Mouse (Mus musculus) heart, postnatal 0 days (tissue): ENCODE results near the gene Psmc2. TPM values are rescaled to one million over a fixed set of nuclear protein-coding genes. Genes with fewer than 3 reads are reported as not detected.

Experiments used
- ATAC-seq: fragments of 200-750 bp; cut with Nextera tagmentation; 2 replicates; pipeline ENCODE4 v1.8.0; 2017; ENCODE audit warnings: low read depth, moderate number of reproducible peaks, moderate library complexity; ENCODE audit not compliant: insufficient read depth
- DNase-seq: peaks from one replicate; pipeline ENCODE4 v3.0.0-alpha.2; 2016; ENCODE audit warnings: low spot score
- H3K27ac ChIP-seq: fragments of 300-500 bp; sonication (generic); 2 replicates; pipeline ENCODE4 v1.5.1; 2014; ENCODE audit warnings: low read depth, mild to moderate bottlenecking
- H3K27me3 ChIP-seq: fragments of 300-500 bp; sonication (generic); 2 replicates; pipeline ENCODE4 v1.6.1; 2014; ENCODE audit warnings: low read length, mixed read lengths; ENCODE audit not compliant: control insufficient read depth, insufficient read depth
- H3K36me3 ChIP-seq: fragments of 300-500 bp; sonication (generic); replicated peaks from 2 replicates; pipeline ENCODE4 v1.6.1; 2014; ENCODE audit warnings: low read length, mixed read lengths; ENCODE audit not compliant: control insufficient read depth, insufficient read depth
- H3K4me1 ChIP-seq: fragments of 300-500 bp; sonication (generic); 2 replicates; pipeline ENCODE4 v1.6.1; 2014; ENCODE audit warnings: antibody characterized with exemption; ENCODE audit not compliant: control insufficient read depth, insufficient read depth
- H3K4me2 ChIP-seq: fragments of 300-500 bp; sonication (generic); 2 replicates; pipeline ENCODE4 v1.6.1; 2014; ENCODE audit warnings: low read depth, mild to moderate bottlenecking, low read length, moderate library complexity
- H3K4me3 ChIP-seq: fragments of 300-500 bp; sonication (generic); 2 replicates; pipeline ENCODE4 v1.5.1; 2014; ENCODE audit warnings: low read depth, low read length
- H3K9ac ChIP-seq: fragments of 300-500 bp; sonication (generic); replicated peaks from 2 replicates; pipeline ENCODE4 v1.6.1; 2014; ENCODE audit warnings: low read depth, low read length, mixed read lengths
- H3K9me3 ChIP-seq: fragments of 300-500 bp; sonication (generic); replicated peaks from 2 replicates; pipeline ENCODE4 v1.6.1; 2016; ENCODE audit warnings: low read length; ENCODE audit not compliant: control insufficient read depth
- CTCF ChIP-seq: IDR thresholded peaks from 2 replicates; pipeline ENCODE4 v1.5.1; 2016; ENCODE audit warnings: antibody characterized with exemption, control low read depth, low read depth
- EP300 ChIP-seq: IDR thresholded peaks from 2 replicates; pipeline ENCODE4 v1.6.1; 2016; ENCODE audit warnings: antibody characterized with exemption, low read depth
- WGBS: fragments of 180-500 bp; shearing (Covaris S2); extraction: QIAGEN DNeasy Blood & Tissue Kit; methylation state at CpG from one replicate; pipeline ENCODE4 v1.1.7; 2014; 5-methylcytosine and 5-hydroxymethylcytosine counted together
- polyA plus RNA-seq: library from polyadenylated mRNA; unstranded; fragments of >200 nt; fragmentation: Nextera tagmentation; extraction: Ambion mirVana; gene quantifications from 2 replicates; pipeline ENCODE4 v1.2.1, GENCODE M21; 2015
- total RNA-seq: library from RNA; depleted of rRNA; stranded (reverse); fragments of >200 nt; gene quantifications from 2 replicates; pipeline ENCODE4 v1.2.3, GENCODE M21; 2014; ENCODE audit warnings: low replicate concordance; rRNA removed

The Psmc2 gene
- total and polyA plus RNA-seq, 2 experiments from 2014 or later = 32.7 to 152 TPM

DNA sequence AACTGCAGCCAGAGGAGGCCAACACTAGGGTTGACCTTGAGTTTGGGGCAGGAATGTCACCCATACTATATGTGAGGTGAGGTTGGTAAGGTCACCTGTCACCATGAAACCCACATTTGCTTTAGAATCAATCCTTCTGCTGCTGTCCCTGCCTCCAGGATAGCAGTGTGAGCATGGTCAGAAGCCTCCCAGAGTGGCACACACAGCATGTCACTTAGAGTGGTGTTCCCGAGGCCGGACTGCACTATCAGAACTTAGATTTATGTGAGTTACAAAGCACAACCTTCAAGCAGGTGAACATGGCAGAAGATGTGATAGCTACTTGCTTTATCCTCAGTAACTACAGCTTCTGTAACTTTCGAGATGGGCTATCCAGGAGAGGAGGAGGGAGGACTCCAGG, 46.7 kb downstream of the Psmc2 start:
- DNase-seq = no peak
- H3K9ac ChIP-seq = no peak overlapping the region
- TF ChIP-seq CTCF (no peak), EP300 (no peak)
- ATAC-seq = no peak
- WGBS = 54% methylated on average over 3 of the region's 3 CpGs
- H3K4me1 ChIP-seq = no peaks in the 10 kb centered on the region
- no peak overlapping the region for H3K4me3 ChIP-seq
- H3K9me3 ChIP-seq = no peaks in the 10 kb centered on the region
- no peaks in the 10 kb centered on the region for H3K36me3 ChIP-seq
- H3K27me3 ChIP-seq = no peaks in the 10 kb centered on the region
- H3K4me2 ChIP-seq = no peak overlapping the region
- H3K27ac ChIP-seq = no peak overlapping the region

DNA sequence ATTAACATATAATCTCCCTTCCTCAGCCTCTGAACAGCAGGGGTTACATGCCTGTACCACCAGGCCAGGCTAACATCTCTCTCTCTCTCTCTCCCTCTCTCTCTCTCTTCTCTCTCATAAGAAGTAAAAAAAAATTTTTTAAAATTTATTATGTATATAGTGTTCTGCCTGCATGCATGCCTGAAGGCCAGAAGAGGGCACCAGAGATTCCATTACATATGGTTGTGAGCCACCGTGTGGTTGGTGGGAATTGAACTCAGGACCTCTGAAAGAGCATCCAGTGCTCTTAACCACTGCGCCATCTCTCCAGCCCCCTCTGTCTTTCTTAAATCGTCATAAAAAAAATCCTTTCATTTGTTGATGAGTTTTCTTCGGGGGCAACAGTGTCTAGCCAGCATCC, 59.6 kb downstream of the Psmc2 start:
- Histone ChIP-seq H3K4me2 (no peak overlapping the region), H3K36me3 (no peaks in the 10 kb centered on the region), H3K9me3 (no peaks in the 10 kb centered on the region), H3K4me1 (no peaks in the 10 kb centered on the region), H3K27me3 (no peaks in the 10 kb centered on the region), H3K27ac (no peak overlapping the region), H3K4me3 (no peak overlapping the region), H3K9ac (no peak overlapping the region)
- 60% methylated on average over 4 of the region's 4 CpGs for WGBS
- TF ChIP-seq CTCF = 0 out of 2 replicates have a peak, but pooled peaks have one; percentile 2
- no peak for TF ChIP-seq EP300
- ATAC-seq (no peak), DNase-seq (no peak)

DNA sequence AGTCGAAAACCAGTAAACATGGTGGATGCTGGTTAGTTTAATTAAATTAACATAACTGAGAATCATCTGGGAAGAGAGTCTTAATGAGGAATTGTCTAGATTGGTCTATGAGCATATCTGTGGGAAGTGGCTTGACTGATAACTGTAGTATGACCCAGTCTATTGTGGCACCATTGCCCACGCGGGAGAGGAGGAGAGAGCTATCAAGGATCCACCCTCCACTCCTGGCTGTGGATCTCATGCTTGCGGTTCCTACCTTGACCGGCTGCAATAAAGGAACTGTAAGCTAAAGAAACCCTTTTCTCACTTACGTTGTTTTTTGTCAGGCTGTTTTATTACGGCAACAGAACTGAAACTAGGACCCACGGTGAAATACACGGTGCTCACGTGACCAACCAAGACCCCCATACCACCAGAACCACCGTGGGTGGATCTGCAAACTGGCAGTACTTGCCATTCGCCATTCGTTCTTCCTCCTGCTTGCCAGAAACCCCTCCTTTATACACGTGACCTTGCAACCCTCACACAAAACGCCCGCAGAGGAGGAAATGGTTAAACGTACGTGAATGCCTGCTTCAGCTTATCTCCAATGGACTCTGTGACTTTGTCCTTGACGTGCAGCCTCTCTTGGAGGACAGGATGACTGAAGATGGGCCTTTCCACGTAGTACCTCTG, 61.7 kb downstream of the Psmc2 start:
- no peak overlapping the region for H3K4me3 ChIP-seq
- no peaks in the 10 kb centered on the region for H3K27me3 ChIP-seq
- no peak for DNase-seq
- H3K27ac ChIP-seq = no peak overlapping the region
- no peak for ATAC-seq
- 65% methylated on average over 20 of the region's 20 CpGs for WGBS
- no peaks in the 10 kb centered on the region for H3K36me3 ChIP-seq
- H3K4me2 ChIP-seq = no peak overlapping the region
- TF ChIP-seq CTCF = no peak
- TF ChIP-seq EP300 = no peak
- H3K9ac ChIP-seq = no peak overlapping the region
- H3K9me3 ChIP-seq = no peaks in the 10 kb centered on the region
- no peaks in the 10 kb centered on the region for H3K4me1 ChIP-seq

DNA sequence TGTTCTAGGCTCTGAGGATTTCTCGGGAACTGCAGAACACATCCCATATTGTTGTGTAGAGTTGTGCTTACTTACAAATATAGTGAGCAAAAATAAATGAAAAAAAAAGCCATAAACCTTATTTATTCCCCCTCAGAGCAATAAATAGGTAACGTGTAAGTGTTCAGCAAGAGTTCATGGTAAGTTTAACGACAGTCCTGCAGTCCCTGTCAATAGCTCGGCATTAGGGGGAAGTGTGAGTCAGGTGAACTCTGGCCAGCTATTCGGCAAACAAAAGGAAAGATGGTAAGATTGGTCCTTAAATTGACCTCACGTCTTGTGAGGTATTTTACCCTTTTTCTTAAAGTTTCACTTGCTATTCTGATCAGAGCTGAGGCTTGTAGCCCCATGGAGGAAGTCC, 62.4 kb downstream of the Psmc2 start:
- TF ChIP-seq CTCF (no peak), EP300 (no peak)
- 73% methylated on average over 6 of the region's 6 CpGs for WGBS
- ATAC-seq = no peak

DNA sequence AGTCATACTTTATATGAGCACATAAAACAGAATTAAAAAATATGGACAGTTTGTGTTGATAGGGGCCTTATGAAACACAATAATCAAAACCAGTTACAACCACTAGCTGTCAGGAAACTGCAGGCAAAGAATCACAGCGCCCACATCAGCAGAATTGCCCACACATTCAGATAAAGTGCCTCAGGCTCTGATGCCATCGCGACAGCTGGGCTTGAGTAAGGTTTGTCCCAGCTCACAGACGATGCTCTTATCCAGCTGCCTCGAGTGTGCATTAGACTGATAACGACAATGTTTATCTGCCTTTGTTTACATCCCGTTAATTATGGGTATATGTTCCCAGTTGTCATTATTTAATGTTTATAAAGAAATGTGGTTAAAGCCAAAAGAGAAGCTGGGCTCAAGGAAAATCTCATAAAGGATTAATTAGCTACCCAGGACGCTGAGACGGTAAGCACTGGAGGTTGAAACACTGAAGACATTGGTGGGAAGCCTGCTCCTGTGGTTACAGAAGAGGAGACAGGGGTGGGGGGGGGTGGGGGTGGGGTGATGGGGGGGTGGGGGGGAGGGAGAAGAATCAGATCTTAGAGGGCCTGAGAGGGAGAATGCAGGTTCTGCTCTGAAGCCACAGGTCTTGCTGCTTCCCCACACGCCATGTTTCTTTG, 66.7 kb downstream of the Psmc2 start:
- no peak overlapping the region for H3K4me2 ChIP-seq
- TF ChIP-seq EP300 (no peak), CTCF (no peak)
- no peaks in the 10 kb centered on the region for H3K9me3 ChIP-seq
- no peaks in the 10 kb centered on the region for H3K36me3 ChIP-seq
- no peaks in the 10 kb centered on the region for H3K27me3 ChIP-seq
- H3K4me3 ChIP-seq = no peak overlapping the region
- H3K9ac ChIP-seq = no peak overlapping the region
- ATAC-seq = no peak
- H3K4me1 ChIP-seq = no peaks in the 10 kb centered on the region
- H3K27ac ChIP-seq = no peak overlapping the region
- 45% methylated on average over 10 of the region's 10 CpGs for WGBS
- DNase-seq = no peak

More for the DNA sequence above, 62.4 kb downstream of the Psmc2 start:
- H3K9me3 ChIP-seq = no peaks in the 10 kb centered on the region
- H3K9ac ChIP-seq = no peak overlapping the region
- no peak overlapping the region for H3K4me3 ChIP-seq
- H3K4me2 ChIP-seq = no peak overlapping the region
- H3K27ac ChIP-seq = no peak overlapping the region
- DNase-seq = no peak
- no peaks in the 10 kb centered on the region for H3K36me3 ChIP-seq
- no peaks in the 10 kb centered on the region for H3K27me3 ChIP-seq
- H3K4me1 ChIP-seq = no peaks in the 10 kb centered on the region

Other genes starting within 250 kb of the Psmc2 start
- gene Lrrc17, start 241.7 kb upstream of the Psmc2 start, total RNA-seq = 17.5 and 23.1 TPM in 2 replicates
- gene Lrrc17, start 241.7 kb upstream of the Psmc2 start, polyA plus RNA-seq = 12.3 and 13.4 TPM in 2 replicates
- not detected in 2 replicates for gene Fbxl13, start 139.6 kb upstream of the Psmc2 start, total RNA-seq
- 0.15 and 0.26 TPM in 2 replicates for gene Fbxl13, start 139.6 kb upstream of the Psmc2 start, polyA plus RNA-seq
- 24.1 and 33.0 TPM in 2 replicates for gene Armc10, start 139.5 kb upstream of the Psmc2 start, total RNA-seq
- 12.2 and 13.3 TPM in 2 replicates for gene Armc10, start 139.5 kb upstream of the Psmc2 start, polyA plus RNA-seq
- 9.9 and 11.3 TPM in 2 replicates for gene Napepld, start 83.9 kb upstream of the Psmc2 start, total RNA-seq
- 2.7 and 3.1 TPM in 2 replicates for gene Napepld, start 83.9 kb upstream of the Psmc2 start, polyA plus RNA-seq
- 225 and 256 TPM in 2 replicates for gene Pmpcb, start 48.1 kb upstream of the Psmc2 start, total RNA-seq
- gene Pmpcb, start 48.1 kb upstream of the Psmc2 start, polyA plus RNA-seq = 177 and 181 TPM in 2 replicates
- gene Dnajc2, start within 50 bp of the Psmc2 start, total RNA-seq = 7.9 and 11.3 TPM in 2 replicates
- gene Dnajc2, start within 50 bp of the Psmc2 start, polyA plus RNA-seq = 36.7 and 37.5 TPM in 2 replicates
- not detected in 2 replicates for gene Slc26a5, start 80.3 kb downstream of the Psmc2 start, total RNA-seq
- gene Slc26a5, start 80.3 kb downstream of the Psmc2 start, polyA plus RNA-seq = not detected in 2 replicates